Mouse (Mus musculus) liver, adult (tissue): Measurements from ENCODE around the gene Hpd.

Experiments used
- GATA4 ChIP-seq: IDR thresholded peaks from 2 replicates; pipeline ENCODE4 v1.6.1; 2014; ENCODE audit warnings: mild to moderate bottlenecking, low read length; ENCODE audit not compliant: insufficient replicate concordance

Hpd gene

DNA sequence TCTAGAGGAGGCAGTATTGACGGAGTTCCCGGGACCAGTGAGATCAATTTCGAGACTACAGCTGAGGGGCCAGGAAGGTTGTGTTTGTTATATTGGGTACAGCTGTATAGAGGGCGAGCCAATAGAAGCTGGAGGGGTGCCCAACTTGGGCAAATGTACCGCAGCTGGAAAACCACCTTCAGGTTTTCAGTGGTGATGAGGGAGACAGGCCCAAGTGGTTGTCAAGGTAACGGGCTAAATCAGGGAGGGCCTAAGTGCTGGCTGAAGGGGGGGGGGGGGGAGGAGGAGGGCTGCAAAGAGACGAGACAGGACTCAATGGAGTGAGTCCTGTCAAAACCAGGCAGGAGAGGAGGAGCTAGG, 48.8 kb downstream of the Hpd start:
- no peak for TF ChIP-seq GATA4

DNA sequence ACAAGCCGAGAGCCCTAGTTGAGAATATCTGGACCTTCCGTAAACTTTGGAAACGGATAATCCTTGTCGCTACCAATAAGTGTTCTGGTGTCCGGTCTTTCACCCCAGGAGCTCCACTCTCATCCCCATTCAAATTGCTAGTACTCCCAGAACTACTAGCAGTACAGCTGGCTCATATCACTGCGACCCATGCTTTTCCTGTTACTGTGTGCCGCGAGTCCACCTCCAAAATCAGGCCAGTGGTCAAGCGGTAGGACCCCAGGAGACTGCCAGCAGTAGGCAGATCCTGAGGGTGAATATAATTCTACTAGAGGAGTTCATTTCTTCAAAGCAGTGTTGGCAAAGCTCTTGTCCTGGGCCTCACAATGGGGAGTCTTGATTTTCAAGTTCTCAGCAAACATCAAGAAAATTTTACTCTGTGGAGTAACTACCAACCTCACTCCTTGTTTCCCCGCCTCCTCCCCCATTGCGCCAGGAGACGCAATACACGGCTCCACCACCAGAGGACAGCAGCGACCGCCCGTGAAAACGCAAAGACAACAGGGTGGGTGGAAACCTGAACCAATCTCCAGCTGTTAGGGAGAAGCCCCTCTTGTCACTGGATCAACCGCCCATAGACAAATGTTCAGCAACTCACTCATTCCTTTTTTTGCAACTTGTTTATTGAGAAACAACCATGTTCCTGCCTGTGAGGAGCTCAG, 49.3 kb downstream of the Hpd start:
- no peak for TF ChIP-seq GATA4

DNA sequence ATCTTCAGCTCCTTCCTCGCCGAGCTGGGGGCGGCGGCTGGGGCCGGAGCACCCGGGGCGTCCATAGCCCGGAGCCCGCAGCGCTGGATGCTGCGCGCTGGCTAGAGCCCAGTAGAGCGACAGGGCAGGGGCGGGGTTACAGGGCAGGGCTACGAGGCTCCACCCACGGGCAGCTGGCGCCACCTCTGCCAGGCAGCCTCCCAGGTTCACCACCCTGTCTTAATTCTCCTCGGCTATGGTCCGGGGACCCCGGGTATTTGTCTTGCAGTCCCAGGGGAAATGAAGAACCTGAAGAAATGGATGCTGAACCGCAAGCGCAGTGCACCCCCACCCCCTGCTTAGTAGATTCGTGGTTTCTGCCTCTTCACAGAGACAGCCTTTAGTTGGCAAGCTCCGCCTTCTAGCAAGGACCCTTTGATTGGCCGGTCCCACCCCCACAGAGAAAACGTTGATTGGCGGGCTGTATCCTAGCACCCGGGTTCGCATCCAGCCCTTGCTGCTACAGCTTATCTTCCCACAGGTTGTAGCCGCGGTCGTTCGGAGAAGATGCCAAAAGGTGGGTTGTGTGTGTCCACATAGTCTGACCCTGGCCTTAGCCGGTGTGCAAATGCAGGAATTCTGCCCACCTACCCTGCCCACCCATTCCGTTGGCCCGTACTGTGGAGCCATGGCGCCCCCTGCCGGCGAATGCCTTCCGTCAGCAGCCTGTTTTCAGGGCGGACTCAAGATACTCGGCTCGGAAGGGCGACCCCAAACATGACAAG, 50.0 kb downstream of the Hpd start, which contains the start of gene Rhof:
Gene Rhof (minus strand): TSS at position 385 of the 764 bp plus-strand sequence.
- TF ChIP-seq GATA4, result no peak

DNA sequence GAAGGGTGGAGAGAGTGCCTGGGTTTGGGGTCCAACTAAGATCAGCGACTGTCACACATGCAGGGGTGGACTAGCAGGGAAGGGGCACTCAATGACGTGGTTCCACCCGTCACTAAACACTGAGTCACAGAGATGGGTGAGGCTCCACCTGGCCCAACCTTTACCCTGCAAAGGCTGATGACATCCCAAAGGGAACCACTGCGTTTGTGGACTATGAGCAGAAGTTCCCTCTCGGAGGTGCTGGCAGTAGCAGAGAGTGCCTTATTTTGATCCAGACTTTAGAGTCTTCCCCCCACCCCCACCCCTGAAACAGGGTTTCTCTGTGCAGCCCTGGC, 51.7 kb downstream of the Hpd start:
- no peak for TF ChIP-seq GATA4

DNA sequence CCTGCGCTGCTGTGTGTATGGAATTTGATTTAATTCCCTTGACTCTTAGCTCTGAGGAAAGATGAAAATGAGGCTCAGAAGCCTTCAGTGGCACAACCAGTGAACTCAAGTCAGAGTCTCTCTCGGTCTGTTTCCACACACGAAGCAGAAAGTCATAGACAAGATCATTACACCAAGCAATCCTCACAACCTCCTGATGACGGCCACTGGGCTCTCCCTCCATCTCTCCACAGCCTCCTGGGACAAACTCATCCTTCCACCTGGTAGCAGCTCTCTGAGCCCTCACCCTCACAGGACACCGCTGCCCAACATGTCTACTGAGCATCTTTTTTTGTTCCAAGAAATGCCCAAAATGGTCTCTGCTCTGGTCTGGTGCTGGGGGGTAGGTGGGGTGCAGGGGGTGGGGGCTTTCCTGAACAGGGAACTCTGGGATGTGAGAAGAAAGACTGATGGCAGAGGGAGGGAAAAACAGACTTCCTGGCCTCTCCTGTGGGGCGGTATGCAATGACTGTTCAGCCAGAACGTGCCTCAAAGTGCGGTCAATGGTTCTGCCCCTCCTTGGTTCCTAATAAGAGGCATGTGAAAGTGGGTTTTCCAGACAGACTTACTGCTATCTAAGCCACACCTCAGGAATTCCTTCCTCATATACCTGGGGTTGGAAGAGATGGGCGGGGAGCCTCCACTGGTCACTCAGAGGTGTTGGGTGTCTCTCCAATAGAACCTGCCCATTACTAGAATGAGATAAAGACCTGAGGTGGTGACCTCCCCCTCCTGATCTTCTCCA, 52.3 kb downstream of the Hpd start:
- TF ChIP-seq GATA4, result no peak

DNA sequence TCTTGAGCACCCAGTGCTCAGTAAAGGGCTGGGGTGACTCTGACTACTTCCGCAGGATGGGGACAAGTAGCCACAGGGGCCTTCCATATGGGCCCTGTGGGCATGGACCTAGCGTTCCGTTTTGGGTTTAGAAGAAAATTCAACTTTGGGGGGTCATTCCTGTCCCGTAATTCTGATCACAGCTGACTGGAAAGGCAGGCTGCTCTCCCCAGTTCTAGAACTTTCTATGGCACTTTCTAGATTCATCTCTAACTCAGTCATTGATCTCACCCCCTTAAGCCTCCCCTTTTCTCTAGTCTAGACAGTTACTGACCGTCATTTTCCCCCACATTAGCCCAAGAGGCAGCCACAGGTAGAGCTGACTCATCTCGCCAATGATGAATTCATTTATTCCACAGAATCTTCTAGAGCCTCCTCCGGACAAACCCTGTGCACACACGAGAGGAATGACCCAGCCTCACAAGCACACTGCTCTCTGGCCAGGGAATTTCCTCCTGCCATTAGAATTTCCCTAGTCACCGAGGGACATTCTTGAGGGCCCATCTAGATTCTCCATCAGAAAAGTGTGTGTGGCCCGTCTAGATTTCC, 53.3 kb downstream of the Hpd start:
- no peak for TF ChIP-seq GATA4

DNA sequence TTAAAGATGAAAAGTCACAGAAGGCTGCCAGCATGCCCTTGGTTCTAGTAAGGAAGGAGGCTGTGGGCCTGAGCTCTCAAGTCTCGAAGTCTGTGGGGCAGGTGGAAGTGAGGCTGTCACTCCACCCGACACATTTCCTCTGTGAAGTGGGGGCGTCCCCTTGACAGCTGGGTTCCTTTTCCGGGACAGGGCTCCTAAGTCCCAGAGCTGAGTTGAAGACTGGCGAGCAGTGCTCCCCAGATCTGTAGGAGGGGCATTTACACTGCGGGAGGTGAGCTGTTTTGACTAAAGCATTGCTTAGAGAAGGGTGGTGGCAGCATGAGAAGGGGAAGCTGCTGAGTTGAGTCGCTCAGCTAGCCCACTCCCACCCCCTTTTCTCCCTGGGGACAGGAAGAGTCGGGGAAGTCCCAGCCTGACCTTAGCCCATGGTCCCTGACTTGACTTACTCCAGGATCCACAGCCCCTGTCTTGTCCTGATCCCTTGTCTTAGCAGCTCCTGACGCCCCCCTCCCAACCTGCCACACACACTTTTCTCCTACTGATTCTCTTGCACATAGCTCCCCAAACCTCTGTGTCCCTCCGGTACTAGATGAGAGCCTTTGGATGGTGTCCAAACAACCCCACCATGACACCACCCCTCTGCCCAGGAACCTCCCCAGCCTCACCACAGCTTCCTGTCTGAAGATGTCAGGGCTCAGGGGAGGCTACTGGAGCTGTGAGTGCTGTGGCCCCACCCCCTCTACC, 53.9 kb downstream of the Hpd start:
- no peak for TF ChIP-seq GATA4

DNA sequence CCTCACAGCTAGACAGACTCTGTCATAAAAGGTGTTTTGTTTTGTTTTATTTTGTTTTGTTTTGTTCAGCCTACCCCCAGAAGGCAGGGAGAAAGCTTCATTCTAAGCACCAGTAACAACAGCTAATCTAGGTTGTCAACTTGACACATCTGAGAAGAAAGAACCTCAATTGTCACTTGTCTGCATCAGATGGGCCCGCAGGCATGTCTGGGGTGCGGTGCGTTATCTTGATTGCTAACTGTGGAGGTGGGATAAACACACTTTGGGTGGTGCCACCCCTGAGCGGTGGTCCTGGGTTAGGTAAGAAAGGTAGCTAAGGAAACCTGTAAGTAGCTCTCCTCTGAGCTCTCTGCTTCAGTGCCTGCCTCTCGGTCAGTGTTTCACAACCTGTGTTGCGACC, 55.5 kb downstream of the Hpd start:
- no peak for TF ChIP-seq GATA4

DNA sequence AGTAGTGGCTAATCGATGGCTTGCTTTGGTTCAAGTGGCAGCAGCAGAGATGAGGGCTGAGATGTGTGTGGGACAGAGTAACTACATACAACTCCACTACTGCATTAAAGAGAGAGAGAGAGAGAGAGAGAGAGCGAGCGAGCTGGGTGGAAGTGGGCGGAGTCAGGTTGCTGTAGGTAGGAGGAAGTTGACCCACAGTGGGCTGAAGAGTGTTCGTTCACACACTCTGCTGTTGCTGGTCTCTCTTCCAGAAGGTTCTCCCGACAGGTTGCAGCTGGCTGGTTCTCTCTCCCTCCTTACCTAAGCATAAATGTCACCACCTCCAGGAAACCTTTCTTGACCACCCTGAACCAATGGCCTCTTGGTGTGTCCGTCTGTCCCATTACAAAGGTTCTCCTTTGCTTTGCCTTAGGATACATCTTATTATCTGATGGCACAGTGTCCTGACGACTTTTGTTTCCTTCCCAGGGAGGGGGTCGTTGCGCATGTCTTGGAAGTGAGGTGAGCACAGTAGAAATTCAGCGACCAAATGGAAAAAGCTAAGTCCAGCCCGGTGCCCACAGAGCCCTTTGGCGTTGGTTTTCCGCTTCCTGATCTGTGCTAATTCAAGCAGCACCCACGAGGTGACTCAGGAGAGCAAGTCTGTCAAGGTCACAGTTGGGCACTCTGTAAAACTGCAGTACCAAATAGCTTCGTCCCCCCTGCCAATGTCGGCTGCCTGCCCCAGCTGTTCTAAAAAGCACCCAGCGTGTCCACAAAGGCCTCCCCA, 56.7 kb downstream of the Hpd start:
- TF ChIP-seq GATA4, result no peak

DNA sequence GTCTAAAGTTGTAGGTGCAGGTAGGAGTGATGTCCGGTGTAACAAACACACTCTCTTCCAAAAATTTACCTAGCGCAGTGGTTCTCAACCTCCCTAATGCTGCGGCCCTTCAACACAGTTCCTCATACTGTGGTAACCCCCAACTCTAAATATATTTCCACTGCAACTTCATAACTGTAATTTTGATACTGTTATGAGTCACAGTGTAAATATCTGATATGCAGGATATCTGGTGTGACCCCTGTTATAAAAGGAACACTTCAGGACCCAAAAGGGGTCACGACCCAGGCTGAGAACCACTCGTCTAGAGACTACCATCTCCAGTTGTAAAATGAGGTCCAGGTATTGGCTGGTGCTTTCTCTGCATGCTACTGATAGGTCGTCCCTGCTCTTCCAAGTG, 57.4 kb downstream of the Hpd start:
- no peak for TF ChIP-seq GATA4

DNA sequence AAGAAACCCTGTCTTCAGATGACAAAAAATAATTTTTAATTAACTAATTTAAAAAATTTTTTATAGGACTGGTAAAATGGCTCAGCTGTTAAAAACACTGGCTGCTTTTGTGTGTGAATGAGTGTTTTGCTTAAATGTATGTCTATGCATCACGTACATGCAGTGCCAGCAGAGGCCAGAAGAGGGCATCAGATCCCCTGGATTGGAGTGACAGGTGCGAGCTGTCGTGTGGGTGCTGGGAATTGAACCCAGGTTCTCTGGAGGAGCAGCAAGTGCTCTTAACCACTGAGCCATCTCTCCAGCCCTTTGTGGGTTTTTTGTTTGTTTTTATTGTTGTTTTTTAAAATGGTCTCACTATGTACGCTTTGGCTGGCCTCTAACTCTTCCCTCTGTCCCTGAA, 60.3 kb downstream of the Hpd start:
- no peak for TF ChIP-seq GATA4
